Comparison of ENCODE assay signal across 14 mouse cellular contexts in the genomic region with DNA sequence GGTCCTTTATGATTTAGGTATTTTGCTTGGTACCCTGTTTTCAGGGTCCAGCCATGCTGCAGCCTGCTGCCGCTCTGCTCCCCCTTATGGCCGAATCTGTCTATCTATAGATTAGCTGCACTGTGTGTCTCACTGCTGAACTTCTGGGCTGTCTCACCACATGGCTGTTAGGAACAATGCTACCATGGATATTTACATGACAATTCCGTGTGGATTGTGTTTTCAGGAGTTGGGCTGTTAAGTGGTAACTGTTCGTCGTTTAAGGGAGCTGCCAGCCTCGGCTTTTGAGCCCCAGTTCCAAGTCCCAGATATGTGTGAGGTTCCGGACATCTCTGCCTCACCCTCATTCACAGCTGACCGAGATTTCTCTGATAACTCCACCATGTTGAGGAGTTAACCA.
"Had no signal": no experiment of that assay in that cellular context is flagged by ENCODE, and none has a peak within 500 bp of the region (broad histone marks: within the 10 kb centered on the region; RNA-seq: fewer than 3 reads in every experiment).

No protein-coding gene starts in this region.

- H3K4me1 ChIP-seq: limb, embryonic 15.5 days; liver, embryonic 12.5 days had no signal

- H3K4me2 ChIP-seq: limb, embryonic 15.5 days; liver, embryonic 12.5 days; lung, embryonic 14.5 days; neural tube, embryonic 12.5 days had no signal

- ATAC-seq: liver, embryonic 12.5 days had no signal

- H3K9ac ChIP-seq: limb, embryonic 15.5 days; liver, embryonic 12.5 days; lung, embryonic 14.5 days; neural tube, embryonic 12.5 days had no signal

- H3K27me3 ChIP-seq: limb, embryonic 15.5 days; liver, embryonic 12.5 days; neural tube, embryonic 12.5 days had no signal

- H3K27ac ChIP-seq: limb, embryonic 15.5 days; liver, embryonic 12.5 days; neural tube, embryonic 12.5 days; stomach, postnatal 0 days had no signal

- H3K36me3 ChIP-seq: limb, embryonic 15.5 days; liver, embryonic 12.5 days; midbrain, embryonic 10.5 days; neural tube, embryonic 12.5 days had no signal

- H3K4me3 ChIP-seq: limb, embryonic 15.5 days; liver, embryonic 12.5 days; midbrain, embryonic 10.5 days; myocyte; neural tube, embryonic 12.5 days had no signal

- H3K9me3 ChIP-seq: limb, embryonic 15.5 days; liver, embryonic 12.5 days; midbrain, embryonic 10.5 days; neural tube, embryonic 12.5 days had no signal

- DNase-seq: kidney, adult 18-20 months; kidney, postnatal 10 days; layer of hippocampus, postnatal 36 days; left cerebral cortex, postnatal 4 days; lung, embryonic 14.5 days; lung, postnatal 10 days; lung, postnatal 4 days; thymus, postnatal 4 days had no signal
